ENCODE assay signal across 28 mouse cellular contexts in the genomic region with DNA sequence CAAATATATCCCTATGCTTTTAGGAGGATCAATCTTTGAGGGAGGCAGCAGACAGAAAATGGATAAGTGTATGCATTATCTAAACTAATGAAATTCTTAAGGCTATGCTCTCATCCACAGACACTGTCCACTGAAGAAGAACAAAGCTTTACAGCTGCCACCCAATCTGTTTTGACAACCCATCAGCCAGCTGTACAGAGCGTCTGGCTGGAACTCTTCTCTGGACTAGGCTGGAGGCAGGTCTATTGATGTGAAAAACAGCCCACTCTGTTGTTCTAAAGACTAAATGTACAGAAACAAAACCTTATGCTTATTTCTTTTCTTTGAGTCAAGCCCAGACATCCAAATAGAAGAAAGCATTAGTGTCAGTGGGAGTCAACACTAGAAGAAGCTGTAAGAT. TPM values are rescaled to one million over a fixed set of nuclear protein-coding genes. Genes with fewer than 3 reads are reported as not detected.
DNase-seq lines count a peak whose midpoint lies in the region; ATAC-seq lines count a peak whose summit lies in the region.
"Had no signal": no experiment of that assay in that cellular context is flagged by ENCODE, and none has a peak within 500 bp of the region (broad histone marks: within the 10 kb centered on the region; RNA-seq: fewer than 3 reads in every experiment).

No protein-coding gene starts in this region.

- no peak overlapping the region for H3K4me3 ChIP-seq in kidney, embryonic 16.5 days (ENCODE audit: low read length)
- H3K4me3 ChIP-seq: embryonic facial prominence, embryonic 15.5 days; forebrain, embryonic 13.5 days; heart, embryonic 10.5 days; limb, embryonic 13.5 days; midbrain, embryonic 10.5 days; myocyte; neural tube, embryonic 12.5 days had no signal

- ATAC-seq in kidney, embryonic 16.5 days (ENCODE audit: low FRiP score, low TSS enrichment), result no peak
- ATAC-seq: forebrain, embryonic 13.5 days; intestine, postnatal 0 days had no signal

- no peak overlapping the region for H3K9ac ChIP-seq in kidney, embryonic 16.5 days (replicated peaks; ENCODE audit: low read length)
- H3K9ac ChIP-seq: embryonic facial prominence, embryonic 15.5 days; forebrain, embryonic 13.5 days; hindbrain, embryonic 14.5 days; limb, embryonic 13.5 days; neural tube, embryonic 12.5 days had no signal

- H3K4me1 ChIP-seq in kidney, embryonic 16.5 days (ENCODE audit: insufficient read depth, low read length), result peaks cover 11% of the 10 kb centered on the region
- H3K4me1 ChIP-seq: heart, embryonic 10.5 days; limb, embryonic 13.5 days; neural tube, embryonic 12.5 days had no signal

- no peak overlapping the region for H3K4me2 ChIP-seq in kidney, embryonic 16.5 days (replicated peaks; ENCODE audit: low read depth, low read length)
- H3K4me2 ChIP-seq: embryonic facial prominence, embryonic 15.5 days; forebrain, embryonic 13.5 days; hindbrain, embryonic 14.5 days; limb, embryonic 13.5 days; liver, embryonic 11.5 days; neural tube, embryonic 12.5 days had no signal

- H3K36me3 ChIP-seq in kidney, embryonic 16.5 days (ENCODE audit: insufficient read depth, low read length), result no peaks in the 10 kb centered on the region
- H3K36me3 ChIP-seq: embryonic facial prominence, embryonic 15.5 days; heart, embryonic 10.5 days; limb, embryonic 13.5 days; midbrain, embryonic 10.5 days; neural tube, embryonic 12.5 days had no signal

- no peak for DNase-seq in kidney, postnatal 10 days
- peak; percentile 7 for DNase-seq in lung, postnatal 10 days
- no peak for DNase-seq in lung, postnatal 14 days
- peak; percentile 61 for DNase-seq in ZHBTc4 (ENCODE audit: low read depth, low spot score)
- DNase-seq in retina, postnatal 1 day, result peak; percentile 25
- no peak for DNase-seq in heart, adult 18-20 months
- DNase-seq: adrenal gland, postnatal 10 days; B cell, adult 2 months; cerebellum, adult 11 months; cerebellum, adult 9-10 months; cerebellum, postnatal 36 days; gastrocnemius, postnatal 14 days; heart, postnatal 36 days; kidney, adult 9 months; kidney, postnatal 25 days; thymus, postnatal 14 days had no signal

- no peaks in the 10 kb centered on the region for H3K27me3 ChIP-seq in kidney, embryonic 16.5 days (ENCODE audit: insufficient read depth, low read length)
- H3K27me3 ChIP-seq: embryonic facial prominence, embryonic 15.5 days; forebrain, embryonic 13.5 days; limb, embryonic 13.5 days; neural tube, embryonic 12.5 days had no signal

- WGBS in kidney, embryonic 16.5 days, result 38% methylated on average over 1 of the region's 1 CpGs

- H3K9me3 ChIP-seq in kidney, embryonic 16.5 days (ENCODE audit: low read length), result no peaks in the 10 kb centered on the region
- H3K9me3 ChIP-seq: embryonic facial prominence, embryonic 15.5 days; forebrain, embryonic 13.5 days; heart, embryonic 10.5 days; limb, embryonic 13.5 days; midbrain, embryonic 10.5 days; neural tube, embryonic 12.5 days had no signal

- 0 out of 2 replicates have a peak overlapping the region, but pooled peaks have one; percentile 6 for H3K27ac ChIP-seq in kidney, embryonic 16.5 days (ENCODE audit: low read length)
- H3K27ac ChIP-seq: embryonic facial prominence, embryonic 15.5 days; forebrain, embryonic 13.5 days; heart, embryonic 10.5 days; hindbrain, embryonic 14.5 days; limb, embryonic 13.5 days; midbrain, embryonic 10.5 days; neural tube, embryonic 12.5 days had no signal

RNA-seq across cellular contexts. Expression of a gene that starts 58.7 kb away (rescaled TPM):
- polyA plus RNA-seq in kidney, embryonic 16.5 days (2015; fragmentation: Nextera tagmentation; extraction: Ambion mirVana), result 551 and 618 TPM in 2 replicates
- 10 to 100 TPM; 54.7 to 63.2 TPM for total RNA-seq in heart, adult 18-20 months (2021)
- total RNA-seq: granulocyte monocyte progenitor cell, adult 5-6 weeks had no signal

Comparison
In these comparisons a context has a peak if more than half of its experiments do, and no peak if none do; other contexts are left out.
1. DNase-seq: peak in lung, postnatal 10 days (single experiment), ZHBTc4 (single experiment) and retina, postnatal 1 day (single experiment); none in kidney, postnatal 10 days (single experiment), lung, postnatal 14 days (single experiment) and heart, adult 18-20 months (0 of 2).